Mouse (Mus musculus): Measurements from ENCODE around the gene Caly. TPM values are rescaled to one million over a fixed set of nuclear protein-coding genes. Genes with fewer than 3 reads are reported as not detected.

Gene Caly
- total RNA-seq, 1 experiment from 2014 or later: not detected

GRCm38 (mm10) chr7:140094954-140095353 lies 12.6 kb upstream of the Caly start:
- no peak for ATAC-seq (replicated peaks; ENCODE audit: insufficient number of reproducible peaks, low FRiP score, low TSS enrichment, poor library complexity, severe bottlenecking)

- no peak for ATAC-seq (replicated peaks; ENCODE audit: insufficient number of reproducible peaks, low FRiP score, low TSS enrichment, poor library complexity, severe bottlenecking)
These were observed 10.7 kb upstream of the Caly start, which contains the start of gene Prap1 for GRCm38 (mm10) chr7:140092924-140093528. TSS of gene Prap1 (plus strand) at chr7:140093395.

- no peak for ATAC-seq (replicated peaks; ENCODE audit: insufficient number of reproducible peaks, low FRiP score, low TSS enrichment, poor library complexity, severe bottlenecking)
These were observed 8.3 kb upstream of the Caly start for GRCm38 (mm10) chr7:140090601-140091000.

GRCm38 (mm10) chr7:140081408-140082241 lies 723 bp downstream of the Caly start:
- ATAC-seq (replicated peaks; ENCODE audit: insufficient number of reproducible peaks, low FRiP score, low TSS enrichment, poor library complexity, severe bottlenecking): no peak

GRCm38 (mm10) chr7:140080503-140081156 lies 1.7 kb downstream of the Caly start:
- ATAC-seq (replicated peaks; ENCODE audit: insufficient number of reproducible peaks, low FRiP score, low TSS enrichment, poor library complexity, severe bottlenecking): no peak

GRCm38 (mm10) chr7:140078711-140079110 lies 3.6 kb downstream of the Caly start:
- 0 out of 2 replicates have a peak, but pooled peaks have one; percentile 41 for ATAC-seq (replicated peaks; ENCODE audit: insufficient number of reproducible peaks, low FRiP score, low TSS enrichment, poor library complexity, severe bottlenecking)

- peak; percentile 51 for ATAC-seq (replicated peaks; ENCODE audit: insufficient number of reproducible peaks, low FRiP score, low TSS enrichment, poor library complexity, severe bottlenecking)
These were observed 4.7 kb downstream of the Caly start for GRCm38 (mm10) chr7:140077698-140078097.

GRCm38 (mm10) chr7:140070042-140070711 lies 12.2 kb downstream of the Caly start:
- ATAC-seq (replicated peaks; ENCODE audit: insufficient number of reproducible peaks, low FRiP score, low TSS enrichment, poor library complexity, severe bottlenecking): peak; percentile 57

- ATAC-seq (replicated peaks; ENCODE audit: insufficient number of reproducible peaks, low FRiP score, low TSS enrichment, poor library complexity, severe bottlenecking): no peak
These were observed 15.0 kb downstream of the Caly start for GRCm38 (mm10) chr7:140067397-140067796.

- peak; percentile 52; the same call in 1 of the 2 replicates for ATAC-seq (replicated peaks; ENCODE audit: insufficient number of reproducible peaks, low FRiP score, low TSS enrichment, poor library complexity, severe bottlenecking)
These were observed 19.3 kb downstream of the Caly start for GRCm38 (mm10) chr7:140063092-140063491.

- no peak for ATAC-seq (replicated peaks; ENCODE audit: insufficient number of reproducible peaks, low FRiP score, low TSS enrichment, poor library complexity, severe bottlenecking)
These were observed 20.0 kb downstream of the Caly start for GRCm38 (mm10) chr7:140062307-140062706.

GRCm38 (mm10) chr7:140061832-140062130 lies 20.6 kb downstream of the Caly start:
- ATAC-seq (replicated peaks; ENCODE audit: insufficient number of reproducible peaks, low FRiP score, low TSS enrichment, poor library complexity, severe bottlenecking): no peak

GRCm38 (mm10) chr7:140060936-140061831 lies 21.2 kb downstream of the Caly start:
- no peak for ATAC-seq (replicated peaks; ENCODE audit: insufficient number of reproducible peaks, low FRiP score, low TSS enrichment, poor library complexity, severe bottlenecking)

GRCm38 (mm10) chr7:140059601-140060000 lies 22.7 kb downstream of the Caly start:
- no peak for ATAC-seq (replicated peaks; ENCODE audit: insufficient number of reproducible peaks, low FRiP score, low TSS enrichment, poor library complexity, severe bottlenecking)

GRCm38 (mm10) chr7:140058528-140058927 lies 23.8 kb downstream of the Caly start:
- no peak for ATAC-seq (replicated peaks; ENCODE audit: insufficient number of reproducible peaks, low FRiP score, low TSS enrichment, poor library complexity, severe bottlenecking)

- no peak for ATAC-seq (replicated peaks; ENCODE audit: insufficient number of reproducible peaks, low FRiP score, low TSS enrichment, poor library complexity, severe bottlenecking)
These were observed 24.6 kb downstream of the Caly start for GRCm38 (mm10) chr7:140057413-140058407.

- no peak for ATAC-seq (replicated peaks; ENCODE audit: insufficient number of reproducible peaks, low FRiP score, low TSS enrichment, poor library complexity, severe bottlenecking)
These were observed 28.2 kb downstream of the Caly start for GRCm38 (mm10) chr7:140054124-140054523.

All from monocyte, adult 5-6 weeks (primary cell).